Mouse (Mus musculus) forebrain, embryonic 12.5 days (tissue): ENCODE data around the gene Slc26a8. TPM values are rescaled to one million over a fixed set of nuclear protein-coding genes. Genes with fewer than 3 reads are reported as not detected.
A peak's percentile ranks its signal among the peaks of the same experiment; 100 is the strongest.

Experiments
- ATAC-seq: fragments of 200-750 bp; cut with Nextera tagmentation; 2 replicates; pipeline ENCODE4 v1.8.0; 2017; ENCODE audit warnings: moderate TSS enrichment; ENCODE audit not compliant: low FRiP score
- H3K27ac ChIP-seq: fragments of 300-500 bp; sonication (generic); 2 replicates; pipeline ENCODE4 v1.5.1; 2016; ENCODE audit warnings: mild to moderate bottlenecking
- H3K27me3 ChIP-seq: fragments of 300-500 bp; sonication (generic); 2 replicates; pipeline ENCODE4 v1.6.1; 2016; ENCODE audit warnings: mild to moderate bottlenecking
- H3K36me3 ChIP-seq: fragments of 300-500 bp; sonication (generic); replicated peaks from 2 replicates; pipeline ENCODE4 v1.6.1; 2016; ENCODE audit warnings: mild to moderate bottlenecking
- H3K4me1 ChIP-seq: fragments of 300-500 bp; sonication (generic); 2 replicates; pipeline ENCODE4 v1.6.1; 2016
- H3K4me2 ChIP-seq: fragments of 300-500 bp; sonication (generic); 2 replicates; pipeline ENCODE4 v1.6.1; 2016; ENCODE audit warnings: mild to moderate bottlenecking, moderate library complexity
- H3K4me3 ChIP-seq: fragments of 300-500 bp; sonication (generic); replicated peaks from 2 replicates; pipeline ENCODE4 v1.5.1; 2016; ENCODE audit warnings: mild to moderate bottlenecking
- H3K9ac ChIP-seq: fragments of 300-500 bp; sonication (generic); 2 replicates; pipeline ENCODE4 v1.6.1; 2016; ENCODE audit warnings: mild to moderate bottlenecking
- H3K9me3 ChIP-seq: fragments of 300-500 bp; sonication (generic); 2 replicates; pipeline ENCODE4 v1.6.1; 2016
- WGBS: fragments of 180-500 bp; shearing (Covaris S2); methylation state at CpG from one replicate; pipeline ENCODE4 v1.1.7; 2016; 5-methylcytosine and 5-hydroxymethylcytosine counted together
- polyA plus RNA-seq: library from polyadenylated mRNA; unstranded; fragments of >200 nt; fragmentation: Nextera tagmentation; extraction: Ambion mirVana; gene quantifications from 2 replicates; pipeline ENCODE4 v1.2.1, GENCODE M21; 2016

Slc26a8 gene
- polyA plus RNA-seq, 1 experiment from 2014 or later: 0.80 TPM

DNA sequence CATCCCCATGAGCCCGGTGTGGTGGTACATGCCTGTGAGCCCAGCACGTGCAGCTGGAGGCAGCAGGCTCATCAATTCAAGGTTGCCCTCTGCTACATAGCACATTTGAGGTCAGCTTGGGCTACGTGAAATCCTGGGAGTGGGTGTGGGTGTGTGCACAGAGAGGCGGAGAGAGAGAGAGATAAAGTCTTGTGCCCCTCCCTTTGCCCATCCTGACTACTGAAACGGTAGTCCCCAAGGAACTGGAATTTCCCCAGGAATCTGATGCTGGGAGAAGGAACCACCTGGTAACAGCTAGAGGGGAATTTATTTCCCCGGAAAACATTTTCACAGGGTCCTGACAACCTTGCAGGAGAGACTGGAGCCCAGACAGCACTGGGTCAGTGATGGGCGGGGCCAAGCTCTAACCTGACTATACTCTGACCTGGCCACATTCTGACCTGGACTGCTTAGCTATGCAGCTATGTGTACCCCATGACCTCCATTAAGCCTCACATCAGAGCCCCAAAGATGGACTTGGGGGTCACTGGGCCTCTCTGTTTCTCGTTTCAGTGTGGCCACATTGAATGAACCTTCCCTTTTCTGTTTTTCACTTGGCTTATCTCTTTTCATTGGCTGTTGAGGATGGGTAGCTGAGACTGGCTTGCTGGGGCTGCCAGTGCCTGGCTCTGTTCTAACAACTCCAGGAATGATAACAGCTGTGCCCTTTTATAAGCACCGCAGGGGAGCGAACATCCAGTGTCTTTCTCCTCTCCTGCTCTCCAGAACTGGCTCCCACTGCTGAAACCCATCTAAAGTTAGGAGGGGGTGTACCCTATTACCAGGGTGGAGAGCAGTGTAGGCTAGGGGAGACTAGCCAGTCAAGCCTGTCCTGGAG is 61.5 kb downstream of the Slc26a8 start:
- Histone ChIP-seq H3K27ac (no peak overlapping the region), H3K4me3 (no peak overlapping the region), H3K4me2 (no peak overlapping the region), H3K36me3 (no peaks in the 10 kb centered on the region), H3K9ac (no peak overlapping the region), H3K27me3 (no peaks in the 10 kb centered on the region; the same call in 1 of the 2 replicates), H3K4me1 (0 out of 2 replicates have a peak, but pooled peaks cover 7% of the 10 kb centered on the region), H3K9me3 (no peaks in the 10 kb centered on the region)
- ATAC-seq: no peak
- WGBS: 71% methylated on average over 10 of the region's 10 CpGs

DNA sequence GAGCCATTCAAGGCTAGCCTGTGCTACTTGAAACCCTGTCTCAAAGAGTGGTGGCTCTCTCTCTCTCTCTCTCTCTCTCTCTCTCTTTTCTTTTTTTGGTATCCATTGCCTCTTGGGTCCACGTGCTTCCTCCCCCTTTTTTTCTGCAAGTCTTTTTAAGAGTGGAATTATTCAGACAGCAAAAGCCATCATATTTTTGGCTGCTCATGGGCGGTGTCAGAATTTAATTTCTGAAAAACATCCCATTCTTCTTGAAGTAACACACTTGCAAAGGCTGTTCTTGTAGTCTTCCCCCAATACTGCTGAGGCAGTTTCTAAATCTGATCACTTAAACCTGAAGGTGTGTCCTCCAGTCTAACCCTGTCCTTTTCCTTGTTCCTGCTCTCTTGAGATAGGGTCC is 63.1 kb downstream of the Slc26a8 start:
- no peaks in the 10 kb centered on the region for H3K9me3 ChIP-seq
- H3K27me3 ChIP-seq: no peaks in the 10 kb centered on the region
- H3K4me2 ChIP-seq: no peak overlapping the region
- ATAC-seq: no peak
- 72% methylated on average over 2 of the region's 2 CpGs for WGBS
- H3K36me3 ChIP-seq: no peaks in the 10 kb centered on the region
- no peak overlapping the region for H3K27ac ChIP-seq
- H3K4me1 ChIP-seq: 0 out of 2 replicates have a peak, but pooled peaks cover 7% of the 10 kb centered on the region
- H3K4me3 ChIP-seq: no peak overlapping the region
- H3K9ac ChIP-seq: no peak overlapping the region

DNA sequence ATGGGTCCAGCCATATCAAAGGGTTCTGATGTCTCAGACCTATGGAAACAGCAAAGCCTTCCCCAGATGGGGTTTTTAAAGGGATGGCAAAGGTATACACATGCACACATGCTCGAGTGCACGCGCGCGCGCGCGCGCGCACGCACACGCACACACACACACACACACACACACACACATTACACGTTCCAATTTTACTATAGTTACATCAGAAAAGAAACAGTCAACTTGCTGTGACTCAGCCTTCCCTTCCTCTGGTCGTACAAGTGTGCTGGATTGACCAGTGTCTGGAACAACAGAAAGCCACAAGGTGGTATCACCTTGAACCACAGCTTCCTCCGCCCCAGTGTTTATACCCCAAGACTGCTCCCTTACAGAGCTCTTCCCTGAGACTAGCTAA is 64.7 kb downstream of the Slc26a8 start:
- Histone ChIP-seq H3K36me3 (no peaks in the 10 kb centered on the region), H3K9me3 (no peaks in the 10 kb centered on the region), H3K4me1 (peaks cover 17% of the 10 kb centered on the region), H3K4me3 (no peak overlapping the region), H3K27me3 (no peaks in the 10 kb centered on the region), H3K27ac (no peak overlapping the region), H3K9ac (no peak overlapping the region), H3K4me2 (no peak overlapping the region)
- 95% methylated on average over 15 of the region's 15 CpGs for WGBS
- ATAC-seq: no peak

- no peak overlapping the region for H3K9ac ChIP-seq
- peaks cover 4% of the 10 kb centered on the region; the same call in 1 of the 2 replicates for H3K36me3 ChIP-seq
- H3K27me3 ChIP-seq: no peaks in the 10 kb centered on the region
- H3K4me3 ChIP-seq: no peak overlapping the region
- H3K9me3 ChIP-seq: no peaks in the 10 kb centered on the region
- no peak overlapping the region for H3K4me2 ChIP-seq
- H3K27ac ChIP-seq: no peak overlapping the region
- no peak for ATAC-seq
- 80% methylated on average over 2 of the region's 2 CpGs for WGBS
- peaks cover 22% of the 10 kb centered on the region for H3K4me1 ChIP-seq
Observed at GRCm38 (mm10) chr17:28624841-28625240, 65.2 kb downstream of the Slc26a8 start.

- peak within 1 kb of the TSS; percentile 90 for H3K27ac ChIP-seq
- no peaks in the 10 kb centered on the region for H3K9me3 ChIP-seq
- H3K4me3 ChIP-seq: peak within 1 kb of the TSS; percentile 99
- peaks cover 34% of the 10 kb centered on the region for H3K4me1 ChIP-seq
- H3K9ac ChIP-seq: peak within 1 kb of the TSS; percentile 99
- WGBS: under 1% methylated on average over 37 of the region's 53 CpGs
- H3K36me3 ChIP-seq: peaks cover 22% of the 10 kb centered on the region
- peak; percentile 95 for ATAC-seq
- peak within 1 kb of the TSS; percentile 90 for H3K4me2 ChIP-seq
- H3K27me3 ChIP-seq: no peaks in the 10 kb centered on the region
Observed at GRCm38 (mm10) chr17:28622300-28622759, 67.7 kb downstream of the Slc26a8 start, which contains the start of gene Srpk1. TSS of gene Srpk1 (minus strand) at chr17:28622709.

- ATAC-seq: peak; percentile 80
- H3K27ac ChIP-seq: peak overlapping the region; percentile 90
- H3K9ac ChIP-seq: peak overlapping the region; percentile 99
- H3K36me3 ChIP-seq: peaks cover 23% of the 10 kb centered on the region
- peak overlapping the region; percentile 90 for H3K4me2 ChIP-seq
- WGBS: under 1% methylated on average over 71 of the region's 78 CpGs
- no peaks in the 10 kb centered on the region for H3K27me3 ChIP-seq
- H3K4me1 ChIP-seq: peaks cover 34% of the 10 kb centered on the region
- H3K4me3 ChIP-seq: peak overlapping the region; percentile 99
- no peaks in the 10 kb centered on the region for H3K9me3 ChIP-seq
Observed at GRCm38 (mm10) chr17:28621381-28622299, 68.4 kb downstream of the Slc26a8 start.

DNA sequence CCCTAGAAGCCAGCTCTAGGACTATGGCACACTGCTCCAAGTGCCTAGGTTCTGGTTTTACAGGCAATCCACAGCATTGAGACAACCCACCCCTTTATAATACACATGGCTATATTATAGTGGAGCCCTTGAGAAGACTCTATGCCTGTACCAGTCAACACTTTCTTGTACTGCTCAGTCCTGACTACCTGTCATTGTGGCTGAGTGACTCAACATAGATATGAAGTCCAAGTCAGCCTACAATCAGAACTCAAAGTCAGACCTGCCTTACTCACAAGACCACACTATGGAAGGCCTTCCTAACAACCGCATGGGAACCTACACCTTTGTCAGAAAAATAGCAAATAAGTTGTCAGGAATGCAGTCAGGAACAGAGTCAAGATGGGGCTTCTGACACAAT is 71.3 kb downstream of the Slc26a8 start:
- WGBS: 94% methylated on average over 1 of the region's 1 CpGs
- Histone ChIP-seq H3K27ac (no peak overlapping the region), H3K4me2 (no peak overlapping the region), H3K9ac (no peak overlapping the region), H3K9me3 (no peaks in the 10 kb centered on the region), H3K4me3 (no peak overlapping the region), H3K27me3 (no peaks in the 10 kb centered on the region), H3K36me3 (peaks cover 42% of the 10 kb centered on the region), H3K4me1 (peaks cover 34% of the 10 kb centered on the region)
- ATAC-seq: no peak

- H3K4me2 ChIP-seq: no peak overlapping the region
- peaks cover 42% of the 10 kb centered on the region for H3K36me3 ChIP-seq
- 85% methylated on average over 7 of the region's 7 CpGs for WGBS
- H3K27ac ChIP-seq: no peak overlapping the region
- H3K9ac ChIP-seq: no peak overlapping the region
- no peak overlapping the region for H3K4me3 ChIP-seq
- H3K27me3 ChIP-seq: no peaks in the 10 kb centered on the region
- H3K9me3 ChIP-seq: no peaks in the 10 kb centered on the region
- H3K4me1 ChIP-seq: peaks cover 34% of the 10 kb centered on the region
- ATAC-seq: no peak
Observed at GRCm38 (mm10) chr17:28618124-28618523, 71.9 kb downstream of the Slc26a8 start.

- Histone ChIP-seq H3K36me3 (peaks cover 42% of the 10 kb centered on the region), H3K4me3 (no peak overlapping the region), H3K4me2 (no peak overlapping the region), H3K27me3 (no peaks in the 10 kb centered on the region), H3K27ac (no peak overlapping the region), H3K4me1 (peaks cover 34% of the 10 kb centered on the region), H3K9me3 (no peaks in the 10 kb centered on the region), H3K9ac (no peak overlapping the region)
- 92% methylated on average over 10 of the region's 10 CpGs for WGBS
- ATAC-seq: no peak
Observed at GRCm38 (mm10) chr17:28617636-28618035, 72.4 kb downstream of the Slc26a8 start.

GRCm38 (mm10) chr17:28615332-28615731 is 74.7 kb downstream of the Slc26a8 start:
- WGBS: 92% methylated on average over 4 of the region's 4 CpGs
- no peak overlapping the region for H3K27ac ChIP-seq
- peaks cover 24% of the 10 kb centered on the region for H3K4me1 ChIP-seq
- no peak overlapping the region for H3K4me2 ChIP-seq
- H3K9ac ChIP-seq: no peak overlapping the region
- no peaks in the 10 kb centered on the region for H3K9me3 ChIP-seq
- no peak for ATAC-seq
- H3K36me3 ChIP-seq: peaks cover 42% of the 10 kb centered on the region
- no peaks in the 10 kb centered on the region for H3K27me3 ChIP-seq
- H3K4me3 ChIP-seq: no peak overlapping the region

DNA sequence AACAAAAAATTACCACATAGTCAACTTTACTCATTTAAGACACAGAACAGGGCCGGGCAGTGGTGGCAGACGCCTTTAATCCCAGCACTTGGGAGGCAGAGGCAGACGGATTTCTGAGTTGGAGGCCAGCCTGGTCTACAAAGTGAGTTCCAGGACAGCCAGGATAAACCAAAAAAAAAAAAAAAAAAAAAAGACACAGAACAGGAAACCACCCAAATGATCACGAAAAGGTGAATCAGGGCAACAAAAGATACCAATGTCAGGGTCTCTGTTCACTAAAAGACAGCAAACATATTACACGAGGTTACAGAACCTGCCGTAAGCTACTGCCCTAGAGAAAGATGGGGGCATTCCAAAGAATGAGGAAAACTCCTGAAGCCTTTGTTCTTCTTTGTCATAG is 76.9 kb downstream of the Slc26a8 start:
- no peak for ATAC-seq
- Histone ChIP-seq H3K36me3 (peaks cover 29% of the 10 kb centered on the region), H3K9ac (no peak overlapping the region), H3K27ac (no peak overlapping the region), H3K27me3 (no peaks in the 10 kb centered on the region), H3K4me1 (peaks cover 6% of the 10 kb centered on the region), H3K4me2 (no peak overlapping the region), H3K9me3 (no peaks in the 10 kb centered on the region), H3K4me3 (no peak overlapping the region)
- WGBS: 82% methylated on average over 6 of the region's 6 CpGs

- Histone ChIP-seq H3K9me3 (no peaks in the 10 kb centered on the region), H3K27me3 (no peaks in the 10 kb centered on the region), H3K9ac (no peak overlapping the region), H3K36me3 (peaks cover 32% of the 10 kb centered on the region), H3K4me3 (no peak overlapping the region), H3K4me2 (no peak overlapping the region), H3K4me1 (peaks cover 2% of the 10 kb centered on the region), H3K27ac (no peak overlapping the region)
- no peak for ATAC-seq
- 96% methylated on average over 2 of the region's 2 CpGs for WGBS
Observed at GRCm38 (mm10) chr17:28612603-28613002, 77.4 kb downstream of the Slc26a8 start.
